Mouse (Mus musculus) common myeloid progenitor, adult 5-6 weeks (primary cell): ENCODE measurements around the gene Tspan4. TPM values are rescaled to one million over a fixed set of nuclear protein-coding genes. Genes with fewer than 3 reads are reported as not detected.

Source experiments
- ATAC-seq: replicated peaks from 2 replicates; pipeline ENCODE4 v1.8.0; 2016; ENCODE audit warnings: low read depth, mild to moderate bottlenecking, moderate TSS enrichment, inconsistent platforms; ENCODE audit not compliant: poor library complexity, severe bottlenecking
- total RNA-seq: library from RNA; stranded (forward); fragments of 200-1000, 187-1606 nt; gene quantifications from 2 replicates; pipeline ENCODE4 v1.2.3, GENCODE M21; 2017

Tspan4 gene
- total RNA-seq, 1 experiment from 2014 or later: 50.3 TPM

- peak; percentile 91 for ATAC-seq
These were observed 64.7 kb downstream of the Tspan4 start, which contains the start of gene Chid1 for GRCm38 (mm10) chr7:141539556-141540311. Gene Chid1 (minus strand): TSS chr7:141539857.

GRCm38 (mm10) chr7:141540312-141541081 lies 65.5 kb downstream of the Tspan4 start:
- peak; percentile 69 for ATAC-seq

- ATAC-seq: no peak
These were observed 66.6 kb downstream of the Tspan4 start for GRCm38 (mm10) chr7:141541681-141542080.

- no peak for ATAC-seq
These were observed 67.5 kb downstream of the Tspan4 start for GRCm38 (mm10) chr7:141542588-141542987.

Other genes with a start within 250 kb of the Tspan4 start
- gene Phrf1, start 246.5 kb upstream of the Tspan4 start, total RNA-seq: 64.1 and 114 TPM in 2 replicates
- gene Irf7, start 208.8 kb upstream of the Tspan4 start, total RNA-seq: 3.4 and 24.7 TPM in 2 replicates
- gene Cdhr5, start 198.5 kb upstream of the Tspan4 start, total RNA-seq: not detected in 2 replicates
- gene Sct, start 196.1 kb upstream of the Tspan4 start, total RNA-seq: not detected in 2 replicates
- gene Drd4, start 183.2 kb upstream of the Tspan4 start, total RNA-seq: not detected in 2 replicates
- gene Deaf1, start 147.6 kb upstream of the Tspan4 start, total RNA-seq: 18.7 and 29.1 TPM in 2 replicates
- gene Tmem80, start 147.5 kb upstream of the Tspan4 start, total RNA-seq: 7.4 and 9.0 TPM in 2 replicates
- 1.1 TPM in 1 of 2 replicates, not detected in the other for gene Eps8l2, start 136.4 kb upstream of the Tspan4 start, total RNA-seq
- gene Taldo1, start 83.0 kb upstream of the Tspan4 start, total RNA-seq: 295 and 302 TPM in 2 replicates
- 11.4 and 12.7 TPM in 2 replicates for gene Gatd1, start 61.1 kb upstream of the Tspan4 start, total RNA-seq
- not detected in 2 replicates for gene Cend1, start 45.7 kb upstream of the Tspan4 start, total RNA-seq
- 4.9 and 11.1 TPM in 2 replicates for gene Slc25a22, start 37.3 kb upstream of the Tspan4 start, total RNA-seq
- 8.3 and 14.3 TPM in 2 replicates for gene Pidd1, start 31.2 kb upstream of the Tspan4 start, total RNA-seq
- 2,332 and 2,799 TPM in 2 replicates for gene Rplp2, start 27.9 kb upstream of the Tspan4 start, total RNA-seq
- 13.9 and 14.4 TPM in 2 replicates for gene Pnpla2, start 20.0 kb upstream of the Tspan4 start, total RNA-seq
- gene Cracr2b, start 14.1 kb upstream of the Tspan4 start, total RNA-seq: 0.39 TPM in 1 of 2 replicates, not detected in the other
- gene Cd151, start 7.8 kb upstream of the Tspan4 start, total RNA-seq: 31.4 and 32.9 TPM in 2 replicates
- gene Polr2l, start 108 bp upstream of the Tspan4 start, total RNA-seq: 44.5 and 47.0 TPM in 2 replicates
- gene Chid1, start 64.6 kb downstream of the Tspan4 start, total RNA-seq: 25.4 and 27.5 TPM in 2 replicates
- gene Ap2a2, start 86.9 kb downstream of the Tspan4 start, total RNA-seq: 26.6 and 27.8 TPM in 2 replicates
- 0.18 TPM in 1 of 2 replicates, not detected in the other for gene Muc6, start 180.1 kb downstream of the Tspan4 start, total RNA-seq
- gene Muc2, start 215.1 kb downstream of the Tspan4 start, total RNA-seq: not detected in 2 replicates